Mouse (Mus musculus) frontal cortex, adult 2 months (tissue): ENCODE results near the gene Dnaaf5. TPM values are rescaled to one million over a fixed set of nuclear protein-coding genes. Genes with fewer than 3 reads are reported as not detected.
A peak's percentile ranks its signal among the peaks of the same experiment; 100 is the strongest.

Source experiments
- DNase-seq, 2 experiments: peaks; one replicate each; pipeline ENCODE4 v3.0.0; 2022; ENCODE audit warnings: low spot score in 1 of 2; ENCODE audit errors: extremely low spot score in 1 of 2
- polyA plus RNA-seq: library from polyadenylated mRNA; depleted of rRNA; stranded (reverse); fragments of >200 nt; gene quantifications from 2 replicates; pipeline ENCODE4 v1.2.3, GENCODE M21; 2012

The Dnaaf5 gene
- polyA plus RNA-seq, 1 experiment, result 7.0 TPM

- no peak for DNase-seq
These were observed 11.0 kb upstream of the Dnaaf5 start for GRCm38 (mm10) chr5:139138926-139139472.

GRCm38 (mm10) chr5:139140589-139140988, 9.4 kb upstream of the Dnaaf5 start:
- DNase-seq, result peak in 1 of 2 experiments; percentile 46

- DNase-seq, result peak in 1 of 2 experiments; percentile 51
These were observed 8.7 kb upstream of the Dnaaf5 start for GRCm38 (mm10) chr5:139141326-139141725.

- no peak for DNase-seq
These were observed 6.1 kb upstream of the Dnaaf5 start for GRCm38 (mm10) chr5:139143890-139144289.

- no peak for DNase-seq
These were observed 4.3 kb upstream of the Dnaaf5 start for GRCm38 (mm10) chr5:139145726-139146125.

- no peak for DNase-seq
These were observed 3.4 kb upstream of the Dnaaf5 start for GRCm38 (mm10) chr5:139146476-139147075.

- peak in 1 of 2 experiments; percentile 70 for DNase-seq
These were observed 2.6 kb upstream of the Dnaaf5 start for GRCm38 (mm10) chr5:139147178-139148078.

GRCm38 (mm10) chr5:139149006-139149672, 884 bp upstream of the Dnaaf5 start:
- no peak for DNase-seq

GRCm38 (mm10) chr5:139150603-139151031, 594 bp downstream of the Dnaaf5 start:
- DNase-seq, result no peak

- DNase-seq, result no peak
These were observed 10.9 kb downstream of the Dnaaf5 start for GRCm38 (mm10) chr5:139160899-139161298.

- no peak for DNase-seq
These were observed 11.6 kb downstream of the Dnaaf5 start for GRCm38 (mm10) chr5:139161632-139162031.

GRCm38 (mm10) chr5:139166781-139167361, 16.8 kb downstream of the Dnaaf5 start:
- no peak for DNase-seq

- DNase-seq, result no peak
These were observed 17.5 kb downstream of the Dnaaf5 start for GRCm38 (mm10) chr5:139167548-139167947.

- no peak for DNase-seq
These were observed 21.9 kb downstream of the Dnaaf5 start for GRCm38 (mm10) chr5:139171929-139172328.

GRCm38 (mm10) chr5:139174141-139174540, 24.1 kb downstream of the Dnaaf5 start:
- no peak for DNase-seq

- no peak for DNase-seq
These were observed 24.8 kb downstream of the Dnaaf5 start for GRCm38 (mm10) chr5:139174556-139175547.

GRCm38 (mm10) chr5:139178895-139179631, 29.0 kb downstream of the Dnaaf5 start:
- DNase-seq, result peak in 1 of 2 experiments; percentile 87

- DNase-seq, result no peak
These were observed 33.1 kb downstream of the Dnaaf5 start for GRCm38 (mm10) chr5:139183131-139183530.

GRCm38 (mm10) chr5:139183601-139184000, 33.6 kb downstream of the Dnaaf5 start:
- no peak for DNase-seq
